Mouse (Mus musculus) cerebellum, postnatal 4 days (tissue): ENCODE data around the gene Slc25a39.
"Not testable (repeated sequence)": the region's sequence is repeated elsewhere in the genome, so short reads cannot be mapped to it uniquely, and the experiment has no call there.

Source experiments
- DNase-seq, 2 experiments: peaks; one replicate each; pipeline ENCODE4 v3.0.0; 2022; ENCODE audit warnings: low spot score in 2 of 2, mixed read lengths in 1 of 2

The Slc25a39 gene

DNA sequence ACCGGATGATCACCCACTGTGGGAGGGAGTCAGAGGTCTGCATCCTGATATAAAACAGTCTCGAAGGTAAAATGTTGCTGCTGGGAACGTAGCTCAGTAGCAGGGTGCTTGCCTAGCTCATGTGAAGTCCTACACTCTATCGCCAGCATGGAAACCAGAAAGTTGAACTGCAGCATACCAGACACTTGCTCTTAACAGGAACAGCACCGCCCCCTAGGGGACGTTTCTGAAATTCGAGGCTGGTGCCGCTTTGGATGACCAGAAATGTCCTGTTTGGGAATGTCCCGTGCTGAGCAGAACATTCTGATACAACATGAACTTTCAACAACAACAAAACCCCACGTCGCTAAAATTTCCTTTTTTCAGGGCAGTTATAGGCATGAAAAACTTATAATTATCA, 4.0 kb upstream of the Slc25a39 start:
- DNase-seq, result peak; percentile 92 to 93

DNA sequence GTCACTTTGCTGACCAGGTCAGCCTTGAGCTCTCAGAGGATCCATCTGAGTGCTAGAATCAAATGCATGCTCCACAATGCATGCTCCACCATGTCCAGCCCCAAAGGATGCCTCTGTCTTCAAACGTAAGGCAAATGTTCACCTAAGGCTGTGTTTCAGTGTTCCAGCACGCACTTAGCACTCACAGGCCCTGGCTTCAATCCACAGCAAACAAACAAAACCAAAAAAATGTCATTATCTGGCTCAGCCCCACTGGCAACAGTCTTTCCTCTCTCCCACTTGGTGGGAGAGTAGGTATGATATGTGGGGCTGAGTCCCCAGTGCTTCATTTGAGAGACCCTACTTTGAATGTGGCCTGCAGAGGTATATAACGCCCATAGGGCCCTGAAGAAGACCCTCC, 3.3 kb upstream of the Slc25a39 start:
- DNase-seq, result no peak

DNA sequence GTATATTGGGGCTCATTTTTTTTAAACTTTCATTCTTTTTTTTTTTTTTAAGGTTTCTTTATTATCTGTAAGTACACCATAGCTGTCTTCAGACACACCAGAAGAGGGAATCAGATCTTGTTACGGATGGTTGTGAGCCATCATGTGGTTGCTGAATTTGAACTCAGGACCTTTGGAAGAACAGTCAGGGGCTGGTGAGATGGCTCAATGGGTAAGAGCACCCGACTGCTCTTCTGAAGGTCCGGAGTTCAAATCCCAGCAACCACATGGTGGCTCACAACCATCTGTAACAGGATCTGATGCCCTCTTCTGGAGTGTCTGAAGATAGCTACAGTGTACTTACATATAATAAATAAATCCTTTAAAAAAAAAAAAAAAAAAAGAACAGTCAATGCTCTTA, 2.6 kb upstream of the Slc25a39 start:
- not testable (repeated sequence) for DNase-seq

DNA sequence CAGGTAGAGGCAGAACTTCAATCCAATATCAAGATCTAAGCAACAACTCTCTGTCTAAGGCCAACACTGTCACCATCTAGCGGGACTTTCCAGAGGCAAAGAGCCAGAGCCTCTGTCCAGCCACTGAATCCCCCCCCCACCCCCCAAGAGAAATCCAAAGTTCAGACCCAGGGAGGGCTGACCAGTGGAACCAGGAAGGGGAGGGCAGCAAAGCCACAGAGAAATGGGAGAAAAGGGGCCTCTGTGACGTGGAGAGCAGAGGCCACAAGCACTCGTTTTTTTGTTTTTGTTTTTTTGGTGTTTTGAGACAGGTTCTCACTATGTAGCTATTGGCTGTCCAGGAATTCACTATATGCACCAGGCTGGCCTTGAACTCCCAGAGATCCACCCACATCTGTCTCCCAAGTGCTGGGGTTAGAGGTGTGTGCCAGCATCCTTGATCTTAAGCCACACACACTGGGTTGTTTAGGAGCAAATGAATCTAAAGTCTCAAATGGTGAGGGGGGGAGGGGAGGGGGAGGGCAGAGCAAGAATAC, 2.1 kb upstream of the Slc25a39 start:
- DNase-seq, result no peak

DNA sequence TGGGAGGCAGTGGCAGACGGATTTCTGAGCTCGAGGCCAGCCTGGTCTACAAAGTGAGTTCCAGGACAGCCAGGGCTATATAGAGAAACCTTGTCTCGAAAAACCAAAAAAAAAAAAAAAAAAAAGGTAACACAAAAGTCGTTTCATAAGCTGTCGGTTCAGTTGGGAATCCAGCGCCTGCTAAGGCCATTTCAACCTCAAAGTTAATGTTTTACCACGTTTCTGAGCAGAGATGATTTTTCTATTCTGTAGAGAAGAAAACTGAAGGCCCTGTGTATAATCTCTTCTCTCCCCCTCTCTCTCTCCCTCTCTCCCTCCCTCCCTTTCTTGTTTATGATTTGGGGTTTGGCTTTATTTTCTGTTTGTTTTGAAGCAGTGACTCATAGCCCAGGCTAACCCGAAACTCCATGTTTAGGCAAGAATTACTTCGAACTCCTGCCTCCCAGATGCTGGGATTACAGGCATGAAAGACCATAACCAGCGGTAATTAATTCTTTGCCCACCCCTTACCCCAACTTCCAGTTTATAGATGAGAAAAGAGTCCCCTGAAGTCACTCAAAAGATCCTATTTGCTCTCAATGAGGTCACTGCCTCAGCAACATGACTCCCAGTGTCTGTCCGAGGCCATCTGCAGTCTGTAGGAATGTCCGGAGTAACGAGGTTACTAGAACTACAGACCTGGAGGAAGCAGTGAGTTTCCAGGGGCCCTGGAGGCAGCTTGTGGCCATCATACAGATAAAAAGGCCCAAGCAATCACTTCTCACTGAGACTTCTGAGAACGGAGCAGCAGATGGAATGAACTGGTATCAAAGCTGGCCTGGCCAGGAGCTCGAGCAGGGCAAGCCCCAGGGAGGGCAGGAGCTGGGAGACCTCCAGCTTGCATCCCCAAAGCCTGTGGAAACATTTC, 1.4 kb upstream of the Slc25a39 start:
- DNase-seq, result no peak

DNA sequence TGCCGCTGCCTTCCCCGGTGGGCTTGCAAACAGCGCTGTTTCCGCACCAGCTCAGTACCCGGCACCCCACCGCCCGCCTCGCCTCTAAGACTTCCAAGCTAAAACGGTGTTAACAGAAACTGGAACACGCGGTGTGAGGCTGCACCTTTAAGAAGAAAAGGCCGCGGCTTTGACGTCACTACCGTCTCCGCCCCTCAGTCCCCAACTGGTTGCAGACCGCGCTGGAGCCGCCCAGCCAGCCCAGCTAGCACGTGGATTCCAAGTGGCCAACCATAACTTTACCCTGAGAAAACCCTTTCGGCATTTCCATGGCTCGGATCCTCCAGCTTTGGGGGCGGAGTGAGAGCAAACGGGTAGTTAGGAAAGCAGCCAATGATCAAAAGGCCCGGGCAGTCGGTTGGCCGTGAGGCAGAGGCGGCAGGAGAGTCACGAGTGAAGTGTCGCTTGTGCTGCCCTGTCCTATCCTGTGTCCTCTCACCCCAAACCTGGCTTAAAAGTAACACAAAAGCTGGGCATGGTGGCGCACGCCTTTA, 664 bp upstream of the Slc25a39 start:
- peak; percentile 79 to 92 for DNase-seq

DNA sequence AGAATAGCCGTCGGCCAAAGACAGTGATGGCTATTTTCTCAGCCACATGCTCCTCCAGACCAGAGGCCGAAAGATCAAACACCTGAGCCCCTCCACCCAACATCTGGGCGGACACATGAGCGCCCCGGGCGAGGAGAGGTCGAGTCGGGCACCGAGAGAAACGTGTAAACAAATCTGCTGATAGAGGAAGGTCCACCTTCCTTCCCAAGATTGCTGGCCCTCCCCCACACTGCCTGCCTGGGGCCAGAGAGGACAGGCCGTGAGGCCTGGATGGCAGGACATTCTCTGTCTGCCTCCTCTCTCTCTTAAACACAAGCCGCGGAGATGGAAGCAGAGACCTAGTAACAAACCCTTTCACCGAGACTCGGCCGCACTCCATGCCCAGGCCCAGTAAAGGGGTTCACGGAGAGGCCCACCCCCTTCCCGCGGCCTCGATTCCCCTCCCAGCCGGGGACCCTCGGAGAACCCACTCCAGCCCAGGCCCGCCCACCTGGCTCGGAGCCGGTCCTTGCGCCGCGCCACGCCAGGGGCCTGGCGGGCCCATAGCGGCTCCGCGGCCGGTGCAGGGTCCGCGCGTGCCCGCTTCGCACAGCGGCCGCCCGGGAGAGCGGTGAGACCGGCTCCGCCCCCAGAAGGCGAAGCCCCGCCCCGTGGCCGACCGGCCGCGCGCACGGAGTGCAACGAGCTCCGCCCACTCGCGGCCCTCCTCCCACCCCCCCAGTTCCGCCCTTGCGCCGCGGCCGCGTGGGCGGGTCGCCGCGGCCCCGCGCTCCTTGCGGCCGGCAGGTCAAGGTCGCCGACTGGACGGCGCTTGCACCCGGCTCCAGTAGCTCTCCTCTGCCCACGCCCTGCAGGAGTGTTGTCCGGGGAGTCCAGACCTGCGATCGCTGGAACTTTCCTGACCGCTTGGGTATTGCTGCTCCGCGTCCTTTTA, 579 bp downstream of the Slc25a39 start:
- DNase-seq, result peak; percentile 81 to 94

DNA sequence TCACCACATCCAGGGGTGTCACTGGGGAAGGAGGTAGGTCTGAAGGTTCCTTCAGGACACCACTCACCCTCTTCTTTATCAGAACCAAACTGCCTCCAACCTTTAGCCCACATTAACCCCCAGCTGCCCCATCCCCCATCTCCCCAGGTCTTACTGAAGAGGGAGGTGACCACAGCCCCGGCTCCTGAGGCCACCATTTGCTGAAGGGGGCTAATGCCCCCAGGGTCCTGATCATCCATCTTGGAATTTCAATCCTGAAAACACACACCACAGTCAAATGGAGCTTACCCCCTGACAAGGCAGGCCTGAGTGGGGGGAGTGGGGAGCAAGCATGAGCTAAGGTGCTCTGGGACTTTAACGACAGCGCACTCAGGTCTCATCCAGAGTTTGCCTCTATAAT, 1.3 kb downstream of the Slc25a39 start:
- no peak for DNase-seq

DNA sequence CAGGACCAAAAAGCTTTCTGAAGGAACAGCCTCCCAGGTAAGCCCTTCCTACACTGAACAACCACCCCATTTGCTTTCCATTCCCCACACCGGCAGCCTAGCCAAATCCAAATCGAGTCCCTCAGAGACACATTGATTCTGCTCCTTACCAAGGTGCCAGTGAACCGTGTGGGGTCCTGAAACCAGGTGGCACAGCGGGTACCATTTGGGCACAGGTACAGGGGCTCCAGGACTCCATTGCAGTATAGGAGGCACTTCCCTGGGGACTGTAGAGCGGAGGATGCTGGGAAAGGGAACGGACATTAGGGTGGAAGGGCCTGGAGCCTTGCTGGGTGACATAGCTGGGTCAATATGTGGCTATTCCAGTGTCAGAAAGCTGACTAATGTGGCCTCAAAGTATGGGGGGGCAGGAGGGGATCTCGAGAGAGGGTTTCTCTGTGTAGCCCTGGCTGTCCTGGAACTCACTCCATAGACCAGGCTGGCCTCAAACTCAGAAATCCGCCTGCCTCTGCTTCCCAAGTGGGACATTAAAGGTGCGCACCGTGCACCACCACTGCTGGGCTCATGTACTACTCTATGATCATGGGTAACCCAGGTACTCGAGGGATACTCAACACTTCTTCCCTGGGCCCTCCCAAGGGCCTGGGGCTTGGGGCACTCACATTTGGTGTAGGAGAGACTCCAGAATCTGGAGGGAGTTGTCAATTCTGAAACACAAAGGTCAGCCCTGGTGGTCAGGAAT, 2.0 kb downstream of the Slc25a39 start:
- no peak for DNase-seq

DNA sequence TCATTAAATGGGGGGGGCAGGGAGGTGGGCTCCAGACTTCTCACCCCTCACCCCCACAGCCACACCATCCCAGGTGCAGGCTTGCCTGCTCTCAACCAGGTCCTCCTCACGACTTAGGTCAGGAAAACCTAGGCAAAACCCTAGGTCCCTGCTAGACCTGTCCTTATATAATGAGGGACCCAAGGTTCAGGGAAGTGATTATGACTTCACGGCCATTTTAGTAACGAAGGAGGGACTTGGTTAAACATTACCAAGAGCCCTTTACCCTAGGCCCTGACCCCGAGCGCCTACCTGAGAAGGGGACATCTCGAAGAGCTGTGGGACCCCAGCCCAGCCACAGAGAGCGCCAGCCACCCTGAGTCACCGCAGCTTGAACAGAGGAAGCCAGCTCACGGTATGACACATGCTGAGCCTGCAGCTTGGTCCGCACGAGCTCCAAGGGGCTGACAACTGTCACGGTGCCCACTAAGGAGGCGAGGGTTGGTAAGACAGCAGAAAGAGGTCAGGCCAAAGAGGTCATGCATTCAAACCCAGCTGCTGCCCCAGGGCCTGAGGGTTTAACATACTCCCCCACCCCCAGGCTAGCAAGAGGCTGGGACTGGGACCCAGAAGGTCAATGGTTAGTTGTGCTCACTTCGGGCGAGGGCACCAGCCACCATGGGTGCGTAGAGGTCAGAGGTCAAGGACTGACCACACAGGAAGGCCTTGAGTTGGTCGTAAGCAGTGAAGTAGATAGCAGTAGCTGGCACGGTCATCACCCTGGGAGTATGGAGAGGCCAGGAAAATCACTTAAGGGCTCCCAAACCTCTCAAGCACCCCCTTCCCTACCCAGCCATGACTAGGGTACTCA, 3.4 kb downstream of the Slc25a39 start:
- no peak for DNase-seq

DNA sequence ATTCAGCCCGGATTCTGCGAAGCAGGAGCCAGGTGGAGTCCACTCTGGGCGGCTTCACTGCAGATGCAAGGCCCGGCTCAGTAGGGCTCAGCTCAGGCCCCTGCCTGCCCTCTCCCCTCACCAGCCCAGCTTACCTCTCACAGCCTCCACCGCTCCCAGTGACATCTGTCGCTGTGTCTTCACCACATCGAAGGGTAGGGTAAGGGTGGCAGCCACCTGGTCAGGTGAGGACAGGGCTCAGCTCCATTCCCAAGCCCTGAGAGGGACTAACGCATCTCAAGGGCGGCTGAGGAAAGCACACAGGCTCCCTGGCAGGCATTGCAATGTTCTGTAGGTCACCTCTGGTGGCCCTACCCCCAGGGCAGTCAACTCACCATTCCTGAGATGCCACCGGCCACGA, 4.1 kb downstream of the Slc25a39 start:
- DNase-seq, result no peak

DNA sequence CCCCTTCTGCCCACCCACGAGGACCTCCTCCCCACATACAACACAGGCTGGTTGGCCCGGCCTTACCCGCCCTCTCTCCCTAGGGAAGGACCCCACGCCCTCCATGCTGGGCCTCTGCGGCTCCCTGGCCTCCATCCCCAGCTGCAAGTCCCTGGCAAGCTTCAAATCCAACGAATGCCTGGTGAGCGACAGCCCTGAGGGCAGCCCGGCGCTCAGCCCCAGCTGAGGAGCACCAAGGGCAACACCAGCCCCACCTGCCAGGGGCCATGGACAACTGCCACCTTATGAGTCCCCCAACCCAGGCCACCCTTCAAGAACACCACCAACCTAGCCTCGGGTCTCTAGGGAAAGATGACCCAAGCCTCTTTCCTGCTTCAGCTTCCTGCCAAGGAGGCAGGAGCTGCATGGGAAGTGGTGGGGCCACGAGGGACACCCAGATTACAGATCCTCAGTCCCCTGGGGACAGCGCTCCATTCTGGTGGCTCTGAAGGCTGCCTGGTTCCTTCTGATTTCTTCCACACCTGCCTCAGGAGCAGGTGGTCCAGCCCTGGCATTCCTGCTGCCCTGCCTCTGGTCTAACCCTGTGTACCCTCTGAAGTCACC, 5.7 kb downstream of the Slc25a39 start:
- no peak for DNase-seq

DNA sequence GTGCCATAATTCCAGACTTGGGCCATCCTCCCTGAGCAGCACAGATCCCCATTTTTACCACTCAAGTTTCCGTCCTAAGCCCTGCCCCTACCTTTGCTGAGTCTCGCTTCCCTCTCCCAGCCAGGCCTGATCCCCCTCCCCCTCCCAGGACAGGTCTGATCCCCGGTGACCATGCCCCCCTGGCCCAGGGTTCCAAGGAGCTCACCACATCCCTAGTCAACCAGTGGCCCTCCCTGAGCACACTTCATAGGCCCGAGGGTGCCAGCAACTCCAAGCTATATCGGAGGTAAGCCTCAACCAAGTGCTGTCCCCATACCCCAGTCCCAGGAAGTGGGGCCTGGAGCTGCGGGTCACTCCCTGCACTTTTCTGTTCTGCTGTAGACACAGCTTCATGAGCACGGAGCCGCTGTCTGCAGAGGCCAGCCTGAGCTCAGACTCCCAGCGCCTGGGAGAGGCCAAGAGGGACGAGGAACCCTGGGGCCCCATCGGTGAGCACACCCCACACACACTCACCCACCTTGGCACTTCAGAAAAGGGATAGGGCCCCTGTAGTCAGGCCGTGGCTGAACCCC, 7.1 kb downstream of the Slc25a39 start:
- DNase-seq, result no peak

DNA sequence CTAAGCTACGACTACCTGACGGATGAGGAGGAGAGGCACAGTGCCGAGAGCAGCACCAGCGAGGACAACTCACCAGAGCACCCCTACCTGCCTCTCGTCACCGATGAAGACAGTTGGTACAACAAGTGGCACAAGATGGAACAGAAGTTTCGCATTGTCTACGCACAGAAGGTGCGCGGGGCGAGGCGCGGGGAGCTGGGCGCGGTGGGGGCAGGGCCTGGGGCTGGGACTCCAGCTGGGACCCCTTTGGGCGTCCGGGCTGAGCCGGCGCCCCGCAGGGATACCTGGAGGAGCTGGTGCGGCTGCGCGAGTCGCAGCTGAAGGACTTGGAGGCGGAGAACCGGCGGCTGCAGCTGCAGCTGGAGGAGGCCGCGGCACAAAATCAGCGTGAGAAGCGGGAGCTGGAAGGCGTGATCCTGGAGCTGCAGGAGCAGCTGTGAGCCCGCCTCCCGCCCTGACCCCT, 8.1 kb downstream of the Slc25a39 start:
- DNase-seq, result peak in 1 of 2 experiments; percentile 19

DNA sequence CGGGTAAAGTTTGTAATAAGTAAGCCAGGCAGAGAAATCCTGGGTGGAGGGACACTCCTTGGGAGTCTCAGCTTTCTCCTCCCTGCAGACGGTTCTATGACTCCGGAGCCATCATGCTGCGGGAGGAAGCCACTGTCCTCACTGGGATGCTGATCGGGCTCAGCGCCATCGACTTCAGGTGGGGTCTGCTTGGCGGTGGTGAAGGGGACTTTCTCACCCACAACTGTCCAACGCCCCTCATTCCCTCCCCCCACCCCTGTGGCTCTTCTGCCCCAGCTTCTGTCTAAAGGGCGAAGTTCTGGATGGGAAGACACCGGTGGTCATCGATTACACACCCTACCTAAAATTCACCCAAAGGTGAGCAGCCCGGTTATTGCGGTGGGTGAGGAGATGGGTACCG, 8.6 kb downstream of the Slc25a39 start:
- DNase-seq, result no peak

DNA sequence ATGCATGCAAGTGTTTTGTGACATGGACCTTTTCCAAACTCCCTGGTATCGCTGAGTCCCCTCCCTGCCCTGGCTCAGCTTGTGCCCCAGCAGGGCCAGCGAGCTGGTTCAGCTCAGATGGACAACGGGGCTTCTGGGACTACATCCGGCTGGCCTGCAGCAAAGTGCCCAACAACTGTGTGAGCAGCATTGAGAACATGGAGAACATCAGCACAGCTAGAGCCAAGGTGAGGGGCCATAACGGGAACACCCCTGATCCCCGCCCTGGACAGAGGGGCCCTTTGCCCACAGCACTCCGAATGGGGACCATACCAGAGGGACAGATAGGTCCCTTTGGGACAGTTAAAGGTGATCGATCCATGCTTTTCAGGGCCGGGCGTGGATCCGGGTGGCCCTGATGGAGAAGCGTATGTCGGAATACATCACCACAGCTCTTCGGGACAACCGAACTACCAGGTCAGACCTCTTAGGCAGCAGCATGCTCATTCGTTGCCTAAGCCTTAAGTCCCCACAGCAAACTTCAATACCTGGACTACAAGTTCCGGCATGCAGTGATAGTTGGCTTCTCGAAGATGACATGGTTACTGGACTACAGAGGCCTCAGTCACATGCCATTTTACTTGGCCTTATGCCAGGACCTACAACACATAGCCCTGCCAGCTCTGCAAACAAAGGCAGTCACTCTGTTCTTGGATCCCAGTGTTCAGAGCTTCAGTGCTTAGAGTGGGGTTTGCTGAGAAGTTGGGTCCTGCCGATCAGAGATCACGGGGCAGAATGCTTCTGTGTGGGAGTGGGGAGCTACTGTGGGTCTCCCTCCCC, 9.5 kb downstream of the Slc25a39 start:
- DNase-seq, result peak in 1 of 2 experiments; percentile 55

DNA sequence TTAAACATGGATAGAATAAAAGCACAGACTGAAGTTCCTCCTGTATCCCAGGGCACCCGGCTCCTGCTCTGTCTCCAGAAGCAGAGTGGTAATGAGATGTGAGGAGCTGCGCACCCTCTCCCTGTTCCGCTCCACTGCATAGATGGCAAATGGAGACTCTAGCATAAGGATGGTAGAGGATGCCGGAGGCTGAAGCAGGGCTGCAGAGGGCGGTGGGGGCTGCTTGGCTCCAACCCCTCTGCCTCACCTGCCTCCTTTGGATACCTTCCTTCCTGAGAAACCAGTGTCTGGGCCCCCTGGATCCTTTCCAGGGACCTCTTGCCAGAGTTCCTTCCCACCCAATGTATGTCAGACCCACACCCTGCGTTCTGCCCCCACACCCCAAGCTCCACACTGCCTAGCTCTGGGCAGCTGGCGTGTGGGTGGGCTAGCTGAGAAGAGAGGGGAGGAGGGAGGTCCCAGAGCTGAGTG, 11.0 kb downstream of the Slc25a39 start:
- no peak for DNase-seq

DNA sequence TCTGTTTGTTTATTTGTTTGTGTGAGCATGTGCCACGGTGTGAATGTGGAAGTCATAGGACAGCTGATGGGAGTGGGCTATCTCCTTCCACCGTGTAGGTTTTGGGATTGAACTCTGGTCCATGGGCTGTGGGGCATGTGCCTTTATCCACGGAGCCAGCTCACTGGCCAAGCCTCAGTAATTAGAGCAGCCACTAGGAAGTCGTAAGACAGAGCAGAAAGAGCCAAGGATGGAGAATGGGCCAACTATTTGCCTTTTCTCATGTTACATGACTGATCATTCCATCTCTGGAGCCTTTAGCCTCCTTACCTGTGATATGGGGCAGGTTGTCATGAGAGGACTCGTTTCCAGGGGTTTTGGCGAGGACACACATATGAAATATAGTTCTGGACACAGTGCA, 11.5 kb downstream of the Slc25a39 start:
- DNase-seq, result no peak
